Mouse (Mus musculus): Measurements from ENCODE around the gene Tmem38b.

DNA sequence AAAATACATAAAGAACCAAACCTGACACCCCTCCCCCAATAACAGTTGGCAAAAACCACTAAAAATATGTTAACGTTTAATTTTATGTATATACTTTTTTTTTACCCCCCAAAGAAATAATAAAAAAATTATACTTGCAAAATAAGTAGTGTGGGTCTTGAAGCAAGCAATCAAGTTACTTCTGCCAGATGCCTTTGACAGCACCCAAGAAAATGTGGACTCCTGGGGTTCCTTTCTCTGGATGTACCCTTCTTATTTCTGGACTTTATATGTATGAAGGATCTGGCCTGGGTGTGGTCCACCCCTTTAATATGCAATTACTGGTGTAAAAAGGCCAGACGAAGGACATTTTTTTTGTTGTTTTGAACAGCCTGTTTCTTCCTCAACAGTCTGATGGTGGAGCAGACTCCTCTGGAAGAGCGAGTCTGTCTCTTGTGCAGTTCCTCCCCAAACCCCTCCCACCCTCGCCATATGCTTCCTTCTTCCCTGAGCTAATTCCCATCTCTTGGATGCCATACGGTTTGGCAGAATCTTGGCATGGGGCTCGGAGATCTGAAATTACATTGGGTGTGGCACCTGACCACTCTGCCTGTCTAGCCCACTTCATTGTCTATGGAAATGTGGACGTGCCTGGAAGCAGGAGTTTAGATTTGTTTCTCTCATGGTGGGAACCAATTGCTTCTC lies 70.4 kb downstream of the Tmem38b start:
- no peak for TF ChIP-seq CTCF (IDR thresholded peaks at IDR 0.05; ENCODE audit: insufficient read depth, low read depth, low read length)
- TF ChIP-seq POLR2A (IDR thresholded peaks at IDR 0.05; ENCODE audit: insufficient read depth, low read depth, low read length): no peak

Data from olfactory bulb, adult 2 months (tissue).